Mouse (Mus musculus) ES-E14 (cell line): ENCODE data around the gene Atp6v1e2. TPM values are rescaled to one million over a fixed set of nuclear protein-coding genes. Genes with fewer than 3 reads are reported as not detected.

Source experiments
- DNase-seq: peaks from one replicate; pipeline ENCODE4 v3.0.0-alpha.2; 2013; ENCODE audit warnings: low read depth, low spot score
- H3K27ac ChIP-seq: 2 replicates; pipeline ENCODE4 v1.5.1; 2012; ENCODE audit warnings: low read depth, mild to moderate bottlenecking, low read length, moderate library complexity, mixed read lengths; ENCODE audit not compliant: poor library complexity, insufficient read depth, severe bottlenecking
- H3K36me3 ChIP-seq: 2 replicates; pipeline ENCODE4 v1.6.1; 2012; ENCODE audit warnings: mild to moderate bottlenecking, low read length, moderate library complexity, mixed read lengths; ENCODE audit not compliant: control insufficient read depth, poor library complexity, insufficient read depth, severe bottlenecking
- H3K4me1 ChIP-seq, 2 experiments: fragments of 150-350 bp in 1 of 2; sonication (generic) in 1 of 2; 2 replicates each; pipeline ENCODE4 v1.6.1; 2012; ENCODE audit warnings: low read length in 2 of 2, mild to moderate bottlenecking in 1 of 2, mixed read lengths in 1 of 2; ENCODE audit not compliant: control insufficient read depth in 2 of 2, insufficient read depth in 2 of 2, poor library complexity in 1 of 2
- H3K4me3 ChIP-seq, 2 experiments: fragments of 150-350 bp in 1 of 2; sonication (generic) in 1 of 2; 2 replicates each; pipeline ENCODE4 v1.5.1; 2012; ENCODE audit warnings: low read length in 2 of 2, low read depth in 1 of 2, mild to moderate bottlenecking in 1 of 2, mixed read lengths in 1 of 2; ENCODE audit not compliant: insufficient read depth in 1 of 2, poor library complexity in 1 of 2, severe bottlenecking in 1 of 2
- H3K9ac ChIP-seq: 2 replicates; pipeline ENCODE4 v1.6.1; 2012; ENCODE audit warnings: low read depth, mild to moderate bottlenecking, low read length, mixed read lengths; ENCODE audit not compliant: poor library complexity, insufficient read depth, severe bottlenecking
- H3K9me3 ChIP-seq: fragments of 150-350 bp; sonication (generic); 2 replicates; pipeline ENCODE4 v1.6.1; 2012; ENCODE audit warnings: low read depth, mild to moderate bottlenecking, low read length; ENCODE audit not compliant: control insufficient read depth, insufficient read depth
- CHD2 ChIP-seq: IDR thresholded peaks from 2 replicates; pipeline ENCODE4 v1.6.1; 2014; ENCODE audit warnings: mild to moderate bottlenecking, low read depth, low read length, inconsistent platforms
- HCFC1 ChIP-seq: IDR thresholded peaks from 2 replicates; pipeline ENCODE4 v1.6.1; 2012; ENCODE audit warnings: low read length, inconsistent platforms, borderline replicate concordance; ENCODE audit not compliant: insufficient read depth
- MAFK ChIP-seq: IDR thresholded peaks from 2 replicates; pipeline ENCODE4 v1.6.1; 2014; ENCODE audit warnings: mild to moderate bottlenecking, low read depth, low read length, inconsistent platforms; ENCODE audit not compliant: insufficient read depth
- ZC3H11A ChIP-seq: IDR thresholded peaks from 2 replicates; pipeline ENCODE4 v1.6.1; 2012; ENCODE audit warnings: low read depth, mild to moderate bottlenecking, inconsistent platforms, low read length, borderline replicate concordance
- ZNF384 ChIP-seq: IDR thresholded peaks from 2 replicates; pipeline ENCODE4 v1.6.1; 2012; ENCODE audit warnings: low read depth, low read length, inconsistent platforms
- in situ Hi-C, 2 experiments: fragments of 600-800 bp; cut with MboI; formaldehyde crosslinking; loops; one replicate each; pipeline ENCODE4 v1.15.1; 2025; ENCODE audit warnings: low sequenced_read_pairs in 2 of 2, inconsistent platforms in 1 of 2; ENCODE audit not compliant: unreplicated experiment in 2 of 2
- total RNA-seq: library from RNA; depleted of rRNA; stranded (reverse); fragments of 300-350 nt; gene quantifications from 2 replicates; pipeline ENCODE4 v1.2.3, GENCODE M21; 2012

The Atp6v1e2 gene
- total RNA-seq, 1 experiment, result not detected

GRCm38 (mm10) chr17:86964502-86964901 lies 16.8 kb upstream of the Atp6v1e2 start:
- H3K4me1 ChIP-seq, result peaks cover 0 to 11% of the 10 kb centered on the region in 2 experiments; a peak in 2 of 4 replicates

GRCm38 (mm10) chr17:86964041-86964440 lies 16.3 kb upstream of the Atp6v1e2 start:
- Histone ChIP-seq H3K4me3 (peak overlapping the region; percentile 46 to 80), H3K4me1 (peaks cover 0 to 11% of the 10 kb centered on the region in 2 experiments; a peak in 2 of 4 replicates), H3K27ac (no peak overlapping the region), H3K9me3 (no peaks in the 10 kb centered on the region), H3K9ac (peak overlapping the region; percentile 13; the same call in 1 of the 2 replicates), H3K36me3 (peaks cover 2% of the 10 kb centered on the region; the same call in 1 of the 2 replicates)
- TF ChIP-seq HCFC1 (no peak), ZC3H11A (no peak), ZNF384 (no peak), CHD2 (no peak), MAFK (no peak)
- DNase-seq, result no peak
- in situ Hi-C loops, result no loop called here

More at GRCm38 (mm10) chr17:86964502-86964901, 16.8 kb upstream of the Atp6v1e2 start:
- in situ Hi-C loops, result no loop called here
- Histone ChIP-seq H3K27ac (no peak overlapping the region), H3K4me3 (peak overlapping the region; percentile 46 to 80), H3K36me3 (peaks cover 2% of the 10 kb centered on the region; the same call in 1 of the 2 replicates), H3K9me3 (no peaks in the 10 kb centered on the region), H3K9ac (0 out of 2 replicates have a peak overlapping the region, but pooled peaks have one; percentile 45)
- TF ChIP-seq MAFK (no peak), CHD2 (0 out of 2 replicates have a peak, but pooled peaks have one; percentile 36)
- DNase-seq, result peak; percentile 59

GRCm38 (mm10) chr17:86963586-86963902 lies 15.8 kb upstream of the Atp6v1e2 start:
- Histone ChIP-seq H3K9ac (peak overlapping the region; percentile 93), H3K9me3 (no peaks in the 10 kb centered on the region), H3K27ac (no peak overlapping the region), H3K4me1 (peaks cover 0 to 11% of the 10 kb centered on the region in 2 experiments; a peak in 2 of 4 replicates), H3K4me3 (peak overlapping the region; percentile 71 to 80), H3K36me3 (peaks cover 2% of the 10 kb centered on the region; the same call in 1 of the 2 replicates)
- no peak for DNase-seq
- no peak for TF ChIP-seq CHD2
- no peak for TF ChIP-seq ZNF384
- no peak for TF ChIP-seq HCFC1
- TF ChIP-seq MAFK, result no peak
- in situ Hi-C loops, result no loop called here

GRCm38 (mm10) chr17:86962894-86963585 lies 15.3 kb upstream of the Atp6v1e2 start, which contains the start of gene Rhoq:
Gene Rhoq (plus strand): TSS chr17:86963082.
- Histone ChIP-seq H3K9me3 (no peaks in the 10 kb centered on the region), H3K9ac (peak within 1 kb of the TSS; percentile 93), H3K4me3 (peak within 1 kb of the TSS; percentile 71 to 80), H3K4me1 (peaks cover 0 to 11% of the 10 kb centered on the region in 2 experiments; a peak in 2 of 4 replicates), H3K36me3 (no peaks in the 10 kb centered on the region), H3K27ac (no peak within 1 kb of the TSS)
- peak; percentile 66 for DNase-seq
- TF ChIP-seq CHD2, result no peak
- in situ Hi-C loops, result no loop called here
